ENCODE assay signal across 12 mouse cellular contexts in genomic region chr6:118754439-118754838, GRCm38 (mm10).
DNase-seq lines count a peak whose midpoint lies in the region; ATAC-seq and TF ChIP-seq lines count a peak whose summit lies in the region.
"Had no signal": no experiment of that assay in that cellular context is flagged by ENCODE, and none has a peak within 500 bp of the region (broad histone marks: within the 10 kb centered on the region; RNA-seq: fewer than 3 reads in every experiment).

No protein-coding gene starts in this region.

- no peaks in the 10 kb centered on the region for H3K27me3 ChIP-seq in lung, postnatal 0 days (replicated peaks; ENCODE audit: insufficient read depth, low read length)
- no peaks in the 10 kb centered on the region for H3K27me3 ChIP-seq in liver, postnatal 0 days (ENCODE audit: insufficient read depth, low read length)
- no peaks in the 10 kb centered on the region for H3K27me3 ChIP-seq in liver, embryonic 12.5 days (replicated peaks)
- H3K27me3 ChIP-seq: heart, embryonic 13.5 days; lung, embryonic 15.5 days; neural tube, embryonic 12.5 days had no signal

- no peak overlapping the region for H3K27ac ChIP-seq in lung, postnatal 0 days (ENCODE audit: low read length)
- no peak overlapping the region for H3K27ac ChIP-seq in liver, postnatal 0 days (ENCODE audit: low read depth)
- no peak overlapping the region for H3K27ac ChIP-seq in liver, embryonic 12.5 days
- H3K27ac ChIP-seq: heart, embryonic 13.5 days; lung, embryonic 15.5 days; neural tube, embryonic 12.5 days had no signal

- no peaks in the 10 kb centered on the region for H3K9me3 ChIP-seq in lung, postnatal 0 days (ENCODE audit: low read length)
- H3K9me3 ChIP-seq in liver, postnatal 0 days (ENCODE audit: low read length), result no peaks in the 10 kb centered on the region
- no peaks in the 10 kb centered on the region for H3K9me3 ChIP-seq in liver, embryonic 12.5 days (replicated peaks)
- H3K9me3 ChIP-seq: heart, embryonic 13.5 days; lung, embryonic 15.5 days; neural tube, embryonic 12.5 days had no signal

- no peak overlapping the region for H3K9ac ChIP-seq in lung, postnatal 0 days (replicated peaks; ENCODE audit: low read depth)
- H3K9ac ChIP-seq in liver, postnatal 0 days (replicated peaks), result no peak overlapping the region
- H3K9ac ChIP-seq in liver, embryonic 12.5 days, result no peak overlapping the region
- H3K9ac ChIP-seq: heart, embryonic 13.5 days; lung, embryonic 15.5 days; neural tube, embryonic 12.5 days had no signal

- no peaks in the 10 kb centered on the region for H3K4me1 ChIP-seq in lung, postnatal 0 days (ENCODE audit: insufficient read depth, low read depth, low read length)
- H3K4me1 ChIP-seq in liver, postnatal 0 days (ENCODE audit: insufficient read depth), result peaks cover 17% of the 10 kb centered on the region
- H3K4me1 ChIP-seq in liver, embryonic 12.5 days, result peaks cover 67% of the 10 kb centered on the region
- H3K4me1 ChIP-seq: lung, embryonic 15.5 days had no signal

- no peaks in the 10 kb centered on the region for H3K36me3 ChIP-seq in lung, postnatal 0 days (ENCODE audit: insufficient read depth, low read length)
- no peaks in the 10 kb centered on the region for H3K36me3 ChIP-seq in liver, postnatal 0 days (replicated peaks; ENCODE audit: insufficient read depth, low read length)
- no peaks in the 10 kb centered on the region for H3K36me3 ChIP-seq in liver, embryonic 12.5 days
- H3K36me3 ChIP-seq: lung, embryonic 15.5 days; neural tube, embryonic 12.5 days had no signal

- TF ChIP-seq CTCF in lung, postnatal 0 days (IDR thresholded peaks at IDR 0.05), result no peak
- TF ChIP-seq CTCF in liver, postnatal 0 days (IDR thresholded peaks at IDR 0.05; ENCODE audit: low read depth), result no peak

- H3K4me2 ChIP-seq in lung, postnatal 0 days (replicated peaks; ENCODE audit: low read depth, low read length), result no peak overlapping the region
- H3K4me2 ChIP-seq in liver, postnatal 0 days (ENCODE audit: low read depth, low read length), result no peak overlapping the region
- H3K4me2 ChIP-seq in liver, embryonic 12.5 days, result no peak overlapping the region
- H3K4me2 ChIP-seq: heart, embryonic 13.5 days; lung, embryonic 15.5 days; neural tube, embryonic 12.5 days had no signal

- TF ChIP-seq EP300 in lung, postnatal 0 days (IDR thresholded peaks at IDR 0.05), result no peak
- no peak for TF ChIP-seq EP300 in liver, postnatal 0 days (IDR thresholded peaks at IDR 0.05; ENCODE audit: low read depth)

- ATAC-seq in lung, postnatal 0 days, result no peak
- no peak for ATAC-seq in liver, postnatal 0 days
- no peak for ATAC-seq in liver, embryonic 12.5 days

- H3K4me3 ChIP-seq in lung, postnatal 0 days (ENCODE audit: low read depth, low read length), result no peak overlapping the region
- H3K4me3 ChIP-seq in liver, postnatal 0 days (ENCODE audit: low read depth, low read length), result no peak overlapping the region
- no peak overlapping the region for H3K4me3 ChIP-seq in liver, embryonic 12.5 days
- H3K4me3 ChIP-seq: heart, embryonic 13.5 days; lung, embryonic 15.5 days; neural tube, embryonic 12.5 days had no signal

- 84% methylated on average over 3 of the region's 3 CpGs for WGBS in lung, postnatal 0 days
- WGBS in liver, postnatal 0 days (ENCODE audit: insufficient replicate concordance), result 80% methylated on average over 3 of the region's 3 CpGs
- 81% methylated on average over 3 of the region's 3 CpGs for WGBS in liver, embryonic 12.5 days (ENCODE audit: insufficient replicate concordance)

- peak; percentile 49 to 63 for DNase-seq in frontal cortex, postnatal 36 days (ENCODE audit: low spot score in 2 of 2)
- no peak for DNase-seq in frontal cortex, postnatal 10 days (ENCODE audit: low spot score in 2 of 2)
- DNase-seq in lung, postnatal 14 days, result peak; percentile 35
- no peak for DNase-seq in lung, postnatal 0 days (ENCODE audit: low spot score)
- DNase-seq in heart, adult 9 months (ENCODE audit: low spot score in 2 of 2), result peak; percentile 18 to 29
- peak; percentile 58 to 67 for DNase-seq in right cerebral cortex, postnatal 10 days (ENCODE audit: low spot score in 2 of 2)
- no peak for DNase-seq in liver, postnatal 0 days
- DNase-seq: kidney, postnatal 25 days had no signal

Comparison
In these comparisons a context has a peak if more than half of its experiments do, and no peak if none do; other contexts are left out.
1. DNase-seq: peak in frontal cortex, postnatal 36 days (2 of 2), lung, postnatal 14 days (single experiment), heart, adult 9 months (2 of 2) and right cerebral cortex, postnatal 10 days (2 of 2); none in frontal cortex, postnatal 10 days (0 of 2), lung, postnatal 0 days (single experiment) and liver, postnatal 0 days (single experiment).